Mouse (Mus musculus) hindbrain, postnatal 0 days (tissue): ENCODE results near the gene Bbs12. TPM values are rescaled to one million over a fixed set of nuclear protein-coding genes. Genes with fewer than 3 reads are reported as not detected.

ENCODE experiments used
- ATAC-seq: fragments of 200-750 bp; cut with Nextera tagmentation; 2 replicates; pipeline ENCODE4 v1.8.0; 2017; ENCODE audit warnings: mild to moderate bottlenecking, moderate TSS enrichment, moderate library complexity
- DNase-seq: peaks from one replicate; pipeline ENCODE4 v3.0.0-alpha.2; 2015; ENCODE audit warnings: low spot score
- H3K27ac ChIP-seq: fragments of 300-500 bp; sonication (generic); 2 replicates; pipeline ENCODE4 v1.5.1; 2014; ENCODE audit warnings: mild to moderate bottlenecking
- H3K27me3 ChIP-seq: fragments of 300-500 bp; sonication (generic); 2 replicates; pipeline ENCODE4 v1.6.1; 2014; ENCODE audit warnings: low read length, mixed read lengths; ENCODE audit not compliant: insufficient read depth
- H3K36me3 ChIP-seq: fragments of 300-500 bp; sonication (generic); 2 replicates; pipeline ENCODE4 v1.6.1; 2014; ENCODE audit warnings: low read length, mixed read lengths; ENCODE audit not compliant: insufficient read depth
- H3K4me1 ChIP-seq: fragments of 300-500 bp; sonication (generic); 2 replicates; pipeline ENCODE4 v1.6.1; 2014; ENCODE audit warnings: antibody characterized with exemption, low read length, mixed read lengths; ENCODE audit not compliant: insufficient read depth
- H3K4me2 ChIP-seq: fragments of 300-500 bp; sonication (generic); 2 replicates; pipeline ENCODE4 v1.6.1; 2014; ENCODE audit warnings: low read depth, mild to moderate bottlenecking, low read length, moderate library complexity, mixed read lengths
- H3K4me3 ChIP-seq: fragments of 300-500 bp; sonication (generic); 2 replicates; pipeline ENCODE4 v1.5.1; 2014; ENCODE audit warnings: low read length
- H3K9ac ChIP-seq: fragments of 300-500 bp; sonication (generic); replicated peaks from 2 replicates; pipeline ENCODE4 v1.6.1; 2014; ENCODE audit warnings: mild to moderate bottlenecking, low read length, moderate library complexity, mixed read lengths
- H3K9me3 ChIP-seq: fragments of 300-500 bp; sonication (generic); 2 replicates; pipeline ENCODE4 v1.6.1; 2016; ENCODE audit warnings: low read length, mixed read lengths
- CTCF ChIP-seq: IDR thresholded peaks from 2 replicates; pipeline ENCODE4 v1.5.1; 2016; ENCODE audit warnings: antibody characterized with exemption, control low read depth, low read depth
- WGBS: fragments of 180-500 bp; shearing (Covaris S2); extraction: QIAGEN DNeasy Blood & Tissue Kit; methylation state at CpG from one replicate; pipeline ENCODE4 v1.1.7; 2014; 5-methylcytosine and 5-hydroxymethylcytosine counted together
- polyA plus RNA-seq: library from polyadenylated mRNA; unstranded; fragments of >200 nt; fragmentation: Nextera tagmentation; extraction: Ambion mirVana; gene quantifications from 2 replicates; pipeline ENCODE4 v1.2.1, GENCODE M21; 2015
- total RNA-seq: library from RNA; depleted of rRNA; stranded (reverse); fragments of >200 nt; gene quantifications from 2 replicates; pipeline ENCODE4 v1.2.3, GENCODE M21; 2014

Bbs12 gene
- total and polyA plus RNA-seq, 2 experiments from 2014 or later, result 3.9 to 4.1 TPM

GRCm38 (mm10) chr3:37299470-37299869, 12.9 kb upstream of the Bbs12 start:
- no peak overlapping the region for H3K9ac ChIP-seq
- no peaks in the 10 kb centered on the region for H3K36me3 ChIP-seq
- H3K4me2 ChIP-seq, result no peak overlapping the region
- ATAC-seq (no peak), DNase-seq (no peak)
- H3K4me3 ChIP-seq, result no peak overlapping the region
- H3K9me3 ChIP-seq, result no peaks in the 10 kb centered on the region
- no peaks in the 10 kb centered on the region for H3K4me1 ChIP-seq
- H3K27me3 ChIP-seq, result no peaks in the 10 kb centered on the region
- no peak overlapping the region for H3K27ac ChIP-seq
- TF ChIP-seq CTCF, result no peak
- WGBS, result 68% methylated on average over 3 of the region's 3 CpGs

- WGBS, result 41% methylated on average over 12 of the region's 12 CpGs
- Histone ChIP-seq H3K4me3 (no peak overlapping the region), H3K9me3 (no peaks in the 10 kb centered on the region), H3K36me3 (no peaks in the 10 kb centered on the region), H3K27me3 (no peaks in the 10 kb centered on the region), H3K4me1 (no peaks in the 10 kb centered on the region), H3K9ac (no peak overlapping the region), H3K27ac (no peak overlapping the region), H3K4me2 (no peak overlapping the region)
- DNase-seq, result peak; percentile 68
- no peak for ATAC-seq
- peak; percentile 72 for TF ChIP-seq CTCF
Observed at GRCm38 (mm10) chr3:37302685-37303084, 9.7 kb upstream of the Bbs12 start.

GRCm38 (mm10) chr3:37303392-37304139, 8.8 kb upstream of the Bbs12 start:
- TF ChIP-seq CTCF, result no peak
- Histone ChIP-seq H3K36me3 (no peaks in the 10 kb centered on the region), H3K4me3 (no peak overlapping the region), H3K27me3 (no peaks in the 10 kb centered on the region), H3K9ac (no peak overlapping the region), H3K4me1 (no peaks in the 10 kb centered on the region), H3K9me3 (no peaks in the 10 kb centered on the region), H3K27ac (no peak overlapping the region), H3K4me2 (no peak overlapping the region)
- DNase-seq (no peak), ATAC-seq (no peak)
- WGBS, result 75% methylated on average over 8 of the region's 8 CpGs

- peaks cover 3% of the 10 kb centered on the region; the same call in 1 of the 2 replicates for H3K4me1 ChIP-seq
- no peak for TF ChIP-seq CTCF
- H3K9ac ChIP-seq, result peak overlapping the region; percentile 84
- H3K36me3 ChIP-seq, result no peaks in the 10 kb centered on the region
- no peak for ATAC-seq
- peak overlapping the region; percentile 87 for H3K4me3 ChIP-seq
- H3K27ac ChIP-seq, result peak overlapping the region; percentile 78; the same call in 1 of the 2 replicates
- WGBS, result 3% methylated on average over 10 of the region's 10 CpGs
- H3K4me2 ChIP-seq, result peak overlapping the region; percentile 73
- H3K27me3 ChIP-seq, result no peaks in the 10 kb centered on the region
- DNase-seq, result no peak
- no peaks in the 10 kb centered on the region for H3K9me3 ChIP-seq
Observed at GRCm38 (mm10) chr3:37311897-37312369, 421 bp upstream of the Bbs12 start.

GRCm38 (mm10) chr3:37313371-37313770, 1.0 kb downstream of the Bbs12 start:
- DNase-seq (no peak), ATAC-seq (no peak)
- Histone ChIP-seq H3K9ac (peak overlapping the region; percentile 84), H3K36me3 (no peaks in the 10 kb centered on the region), H3K27me3 (no peaks in the 10 kb centered on the region), H3K4me2 (peak overlapping the region; percentile 73), H3K4me3 (peak overlapping the region; percentile 87), H3K4me1 (peaks cover 3% of the 10 kb centered on the region; the same call in 1 of the 2 replicates), H3K9me3 (no peaks in the 10 kb centered on the region), H3K27ac (no peak overlapping the region)
- TF ChIP-seq CTCF, result no peak
- 26% methylated on average over 1 of the region's 1 CpGs for WGBS

- no peak for TF ChIP-seq CTCF
- ATAC-seq, result no peak
- Histone ChIP-seq H3K27me3 (no peaks in the 10 kb centered on the region), H3K4me2 (no peak overlapping the region), H3K9ac (no peak overlapping the region), H3K4me1 (peaks cover 3% of the 10 kb centered on the region; the same call in 1 of the 2 replicates), H3K36me3 (peaks cover 6% of the 10 kb centered on the region; the same call in 1 of the 2 replicates), H3K27ac (no peak overlapping the region), H3K4me3 (no peak overlapping the region), H3K9me3 (no peaks in the 10 kb centered on the region)
- no peak for DNase-seq
- WGBS, result 94% methylated on average over 1 of the region's 1 CpGs
Observed at GRCm38 (mm10) chr3:37316233-37316632, 3.9 kb downstream of the Bbs12 start.

GRCm38 (mm10) chr3:37324310-37324709, 12.0 kb downstream of the Bbs12 start:
- Histone ChIP-seq H3K27ac (no peak overlapping the region), H3K4me2 (no peak overlapping the region), H3K27me3 (no peaks in the 10 kb centered on the region), H3K9ac (no peak overlapping the region), H3K4me3 (no peak overlapping the region), H3K9me3 (no peaks in the 10 kb centered on the region), H3K36me3 (peaks cover 2% of the 10 kb centered on the region; the same call in 1 of the 2 replicates), H3K4me1 (no peaks in the 10 kb centered on the region)
- TF ChIP-seq CTCF, result peak; percentile 68
- DNase-seq, result peak; percentile 36
- 51% methylated on average over 3 of the region's 3 CpGs for whole genome bisulfite sequencing
- no peak for ATAC-seq
